Mouse (Mus musculus) spleen, adult 2 months (tissue): Measurements from ENCODE around the gene Art3. TPM values are rescaled to one million over a fixed set of nuclear protein-coding genes. Genes with fewer than 3 reads are reported as not detected.
A peak's percentile ranks its signal among the peaks of the same experiment; 100 is the strongest.

Source experiments
- DNase-seq, 2 experiments: peaks; one replicate each; pipeline versions ENCODE4 v3.0.0 to v3.0.0-alpha.2; 2012 to 2021; ENCODE audit warnings: low spot score in 2 of 2, low read depth in 1 of 2
- H3K27ac ChIP-seq: fragments of 200-500 bp; 2 replicates; pipeline ENCODE4 v1.5.1; 2012; ENCODE audit warnings: low read length, inconsistent platforms; ENCODE audit not compliant: insufficient read depth
- H3K27me3 ChIP-seq: fragments of 200-500 bp; 2 replicates; pipeline ENCODE4 v1.6.1; 2012; ENCODE audit warnings: mild to moderate bottlenecking, moderate library complexity, low read length, inconsistent platforms; ENCODE audit not compliant: control insufficient read depth, insufficient read depth
- H3K36me3 ChIP-seq: fragments of 200-500 bp; 2 replicates; pipeline ENCODE4 v1.6.1; 2012; ENCODE audit warnings: mild to moderate bottlenecking, low read length, inconsistent platforms; ENCODE audit not compliant: control insufficient read depth, insufficient read depth
- H3K4me1 ChIP-seq: fragments of 200-500 bp; 2 replicates; pipeline ENCODE4 v1.6.1; 2011; ENCODE audit warnings: inconsistent platforms; ENCODE audit not compliant: control insufficient read depth, insufficient read depth, insufficient read length
- H3K4me3 ChIP-seq: fragments of 200-500 bp; 2 replicates; pipeline ENCODE4 v1.5.1; 2011; ENCODE audit warnings: mild to moderate bottlenecking, inconsistent platforms; ENCODE audit not compliant: insufficient read depth, insufficient read length; ENCODE audit errors: extremely low read depth
- CTCF ChIP-seq: fragments of 200-500 bp; IDR thresholded peaks from 2 replicates; pipeline ENCODE4 v1.5.1; 2011; ENCODE audit warnings: mild to moderate bottlenecking, inconsistent platforms; ENCODE audit not compliant: insufficient read depth, insufficient read length, insufficient replicate concordance; ENCODE audit errors: extremely low read depth
- POLR2A ChIP-seq: fragments of 200-500 bp; IDR thresholded peaks from 2 replicates; pipeline ENCODE4 v1.6.1; 2011; ENCODE audit warnings: low read depth, low read length, inconsistent platforms
- WGBS: fragments of 180-500 bp; shearing (Covaris S2); methylation state at CpG from one replicate; pipeline ENCODE4 v1.1.7; 2018; 5-methylcytosine and 5-hydroxymethylcytosine counted together
- polyA plus RNA-seq: library from polyadenylated mRNA; depleted of rRNA; stranded (reverse); fragments of >200 nt; gene quantifications from 2 replicates; pipeline ENCODE4 v1.2.3, GENCODE M21; 2012

The Art3 gene
- polyA plus RNA-seq, 1 experiment = 2.4 TPM

DNA sequence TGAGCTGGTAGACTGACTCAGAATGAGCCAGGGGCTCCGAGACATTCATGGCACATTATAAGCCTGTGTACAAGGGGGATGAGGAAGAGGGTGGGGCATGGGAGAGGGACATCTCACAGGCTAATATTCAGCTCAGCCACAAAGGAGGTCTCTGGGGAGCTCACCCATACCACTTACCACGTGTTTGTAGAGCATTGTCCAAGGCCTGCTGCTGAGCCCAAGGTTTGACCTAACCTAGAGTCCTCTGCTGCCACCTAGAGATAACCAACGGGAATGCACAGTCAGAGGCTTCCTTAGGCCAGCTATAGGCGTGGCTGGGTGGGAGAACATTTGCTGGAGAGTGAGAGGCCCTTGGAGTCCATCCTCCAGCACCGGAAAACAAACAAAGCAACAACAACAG lies 66.5 kb downstream of the Art3 start:
- TF ChIP-seq POLR2A (no peak), CTCF (peak; percentile 77; the same call in 1 of the 2 replicates)
- Histone ChIP-seq H3K27me3 (no peaks in the 10 kb centered on the region), H3K4me1 (no peaks in the 10 kb centered on the region), H3K27ac (no peak overlapping the region), H3K36me3 (no peaks in the 10 kb centered on the region), H3K4me3 (no peak overlapping the region)
- DNase-seq = peak; percentile 50 to 76
- WGBS = 19% methylated on average over 5 of the region's 5 CpGs

DNA sequence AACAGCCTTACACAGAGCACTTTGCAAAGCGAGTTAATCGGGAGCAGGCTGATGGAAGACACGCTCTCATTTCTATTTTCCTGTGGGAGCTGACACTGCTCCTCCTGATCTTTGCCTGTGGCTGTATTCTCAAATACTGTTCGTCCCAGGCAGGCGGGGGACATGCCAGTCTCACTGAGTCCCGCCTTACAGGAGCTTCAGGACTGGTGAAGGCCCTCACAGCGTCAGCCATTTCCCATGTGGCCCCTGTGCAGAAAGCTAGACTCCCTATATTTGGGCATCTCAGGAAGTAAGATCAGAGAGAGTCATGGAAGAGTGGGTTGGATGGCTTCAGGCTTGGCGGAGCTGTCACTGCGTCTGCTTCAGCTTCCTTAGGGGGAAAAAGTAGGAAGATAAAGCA lies 71.2 kb downstream of the Art3 start:
- WGBS = 76% methylated on average over 9 of the region's 9 CpGs
- no peak for TF ChIP-seq CTCF
- no peak for TF ChIP-seq POLR2A
- Histone ChIP-seq H3K27me3 (no peaks in the 10 kb centered on the region), H3K4me3 (no peak overlapping the region), H3K36me3 (no peaks in the 10 kb centered on the region), H3K4me1 (no peaks in the 10 kb centered on the region), H3K27ac (no peak overlapping the region)
- DNase-seq = no peak

DNA sequence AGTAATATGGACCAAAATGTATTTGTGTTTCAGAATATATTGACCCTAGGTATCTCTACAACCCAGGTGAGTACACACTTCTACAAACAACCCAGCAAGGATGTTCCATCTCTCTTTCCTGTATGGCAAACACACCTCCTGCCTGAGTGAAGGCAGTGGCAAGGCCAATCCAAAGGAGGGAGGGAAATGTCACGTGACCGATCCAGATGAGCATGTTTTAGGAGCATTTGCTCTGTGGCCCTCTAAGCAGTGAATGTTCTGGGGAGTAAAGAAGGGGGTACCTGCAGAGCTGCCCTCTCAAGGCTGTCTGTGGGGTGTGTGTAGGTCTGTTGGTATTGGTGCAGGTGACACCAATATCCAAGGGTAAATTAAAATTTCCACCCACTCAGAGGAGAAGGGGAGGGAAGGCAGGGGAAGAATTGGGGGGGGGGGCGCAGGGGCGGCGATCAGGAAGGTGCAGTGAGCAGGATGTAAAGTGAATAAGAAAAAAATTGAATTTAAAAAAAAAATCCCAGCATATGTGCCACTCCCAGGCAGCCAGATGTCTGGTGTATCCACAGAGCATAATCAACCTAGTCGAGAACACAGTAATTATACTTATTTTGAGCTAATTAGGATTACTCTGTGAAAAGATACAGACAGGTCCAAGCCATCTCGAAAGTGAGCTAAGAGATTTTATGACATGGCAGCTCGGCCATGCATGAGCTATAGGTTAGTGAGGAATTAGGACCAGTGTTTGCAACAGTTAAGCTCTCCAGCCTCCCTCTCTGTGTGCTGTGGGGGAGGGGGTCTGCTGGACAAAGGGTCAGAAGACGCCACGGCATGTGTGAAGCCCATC lies 72.2 kb downstream of the Art3 start:
- H3K4me1 ChIP-seq = no peaks in the 10 kb centered on the region
- no peaks in the 10 kb centered on the region for H3K27me3 ChIP-seq
- DNase-seq = no peak
- no peak overlapping the region for H3K27ac ChIP-seq
- no peak overlapping the region for H3K4me3 ChIP-seq
- H3K36me3 ChIP-seq = no peaks in the 10 kb centered on the region
- 90% methylated on average over 10 of the region's 10 CpGs for WGBS
- TF ChIP-seq POLR2A = no peak
- no peak for TF ChIP-seq CTCF

DNA sequence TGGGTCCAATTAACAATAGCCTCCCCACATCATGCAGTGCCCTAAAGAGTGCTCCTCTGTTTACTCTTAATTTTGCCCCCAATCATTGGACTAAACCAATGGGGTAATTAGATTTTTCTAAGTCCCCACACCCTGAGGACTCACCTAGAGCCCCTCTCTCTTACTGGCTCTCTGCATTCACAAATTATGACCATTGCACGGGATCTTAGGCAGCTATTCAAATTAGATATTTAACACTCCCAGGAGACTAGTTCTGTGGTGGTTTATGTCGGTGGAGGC lies 72.7 kb downstream of the Art3 start:
- Histone ChIP-seq H3K27me3 (no peaks in the 10 kb centered on the region), H3K27ac (no peak overlapping the region), H3K4me3 (no peak overlapping the region), H3K4me1 (no peaks in the 10 kb centered on the region), H3K36me3 (no peaks in the 10 kb centered on the region)
- no peak for TF ChIP-seq POLR2A
- no peak for TF ChIP-seq CTCF
- no peak for DNase-seq
- WGBS = 64% methylated on average over 2 of the region's 2 CpGs

DNA sequence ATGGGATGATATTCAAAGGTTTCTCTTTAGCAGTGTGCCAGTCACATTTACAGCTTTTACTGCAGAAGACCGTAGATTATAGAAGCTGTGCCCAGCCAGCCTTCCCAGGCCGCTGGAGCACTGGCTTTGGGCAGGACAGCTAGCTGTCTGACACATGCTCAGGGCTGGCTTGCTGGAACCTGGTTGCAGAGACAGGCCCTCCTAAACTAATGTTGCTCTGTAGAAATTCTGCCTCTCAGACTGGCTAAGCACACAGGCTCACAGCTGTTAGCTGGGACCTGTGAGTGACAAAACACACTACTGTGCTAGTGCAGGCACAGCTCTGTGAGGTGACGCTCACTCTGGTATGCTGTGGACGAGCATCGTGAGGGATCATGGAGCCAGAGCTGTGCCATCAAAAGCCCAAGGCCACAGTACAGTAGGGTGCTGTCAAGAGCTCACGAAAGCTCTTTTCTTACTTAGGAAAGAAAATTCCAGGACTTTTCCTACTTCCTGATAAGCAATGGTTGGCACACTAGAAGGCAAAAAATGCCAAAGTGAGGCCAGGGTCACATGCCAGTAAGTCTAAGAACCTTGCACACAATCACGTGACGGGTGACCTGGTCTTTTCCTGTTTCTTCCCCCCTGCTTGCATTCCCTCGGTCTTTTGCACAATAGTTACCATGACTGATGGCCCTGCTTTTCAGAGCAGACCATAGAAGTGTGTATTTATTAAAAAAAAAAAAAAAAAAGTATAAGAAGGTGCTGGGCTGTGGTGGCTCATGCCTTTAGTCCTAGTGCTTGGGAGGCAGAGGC lies 77.9 kb downstream of the Art3 start:
- WGBS = 76% methylated on average over 9 of the region's 9 CpGs
- H3K27ac ChIP-seq = no peak overlapping the region
- no peaks in the 10 kb centered on the region for H3K27me3 ChIP-seq
- H3K4me1 ChIP-seq = no peaks in the 10 kb centered on the region
- H3K4me3 ChIP-seq = no peak overlapping the region
- DNase-seq = no peak
- no peak for TF ChIP-seq POLR2A
- H3K36me3 ChIP-seq = peaks cover 2% of the 10 kb centered on the region; the same call in 1 of the 2 replicates

DNA sequence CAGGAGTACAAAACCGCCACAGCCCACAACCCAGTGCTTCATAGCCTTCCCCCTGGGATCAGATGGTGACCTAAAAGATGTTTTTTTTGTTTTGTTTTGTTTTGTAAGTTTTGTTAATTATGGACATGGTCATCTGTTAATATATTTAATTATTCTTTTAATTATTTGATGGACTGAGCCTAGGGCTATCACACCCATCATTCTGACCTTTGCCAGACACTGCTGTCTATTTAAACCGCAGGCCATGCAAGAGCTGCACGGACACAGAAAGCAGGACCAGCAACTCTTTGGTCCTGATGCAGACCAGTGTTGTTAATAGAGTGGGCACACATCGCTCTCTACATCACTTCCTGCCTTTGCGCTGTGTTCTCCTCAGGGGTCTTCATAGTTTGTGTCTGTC lies 78.9 kb downstream of the Art3 start:
- no peak for DNase-seq
- Histone ChIP-seq H3K27me3 (no peaks in the 10 kb centered on the region), H3K4me3 (no peak overlapping the region), H3K27ac (no peak overlapping the region), H3K36me3 (peaks cover 2% of the 10 kb centered on the region; the same call in 1 of the 2 replicates), H3K4me1 (no peaks in the 10 kb centered on the region)
- no peak for TF ChIP-seq POLR2A
- TF ChIP-seq CTCF = no peak
- 97% methylated on average over 5 of the region's 5 CpGs for WGBS
